Mouse (Mus musculus) spleen, postnatal 4 days (tissue): ENCODE results near the gene Slc9a5.

Experiments used
- DNase-seq, 2 experiments: peaks; one replicate each; pipeline ENCODE4 v3.0.0; 2022; ENCODE audit warnings: low spot score in 2 of 2

Slc9a5 gene

GRCm38 (mm10) chr8:105408331-105408730 is 59.7 kb downstream of the Slc9a5 start:
- no peak for DNase-seq

GRCm38 (mm10) chr8:105409947-105410346 is 61.3 kb downstream of the Slc9a5 start:
- DNase-seq: no peak

- DNase-seq: peak; percentile 66 to 76
These were observed 64.7 kb downstream of the Slc9a5 start, which contains the start of the genes Kctd19 and Lrrc36 for GRCm38 (mm10) chr8:105413391-105413790. Kctd19 (minus strand) TSS chr8:105413502. Lrrc36 (plus strand) TSS chr8:105413571.

- DNase-seq: no peak
These were observed 70.3 kb downstream of the Slc9a5 start for GRCm38 (mm10) chr8:105418992-105419391.
